Mouse (Mus musculus) liver, postnatal 0 days (tissue): ENCODE data around the gene 4833439L19Rik.

Experiments used
- CTCF ChIP-seq: sonication (generic); IDR thresholded peaks from 2 replicates; pipeline ENCODE4 v1.5.1; 2016; ENCODE audit warnings: antibody characterized with exemption, low read depth
- EP300 ChIP-seq: IDR thresholded peaks from 2 replicates; pipeline ENCODE4 v1.6.1; 2016; ENCODE audit warnings: antibody characterized with exemption, low read depth, mild to moderate bottlenecking

GRCm38 (mm10) chr13:54560608-54561007, 4.6 kb downstream of the 4833439L19Rik start:
- TF ChIP-seq CTCF (no peak), EP300 (no peak)
